Mouse (Mus musculus): Measurements from ENCODE around the gene Pou5f2. TPM values are rescaled to one million over a fixed set of nuclear protein-coding genes. Genes with fewer than 3 reads are reported as not detected.
A peak's percentile ranks its signal among the peaks of the same experiment; 100 is the strongest.

Gene Pou5f2
- polyA plus RNA-seq (2015; fragmentation: Nextera tagmentation; extraction: Ambion mirVana): 0.27 TPM in 2 replicates

DNA sequence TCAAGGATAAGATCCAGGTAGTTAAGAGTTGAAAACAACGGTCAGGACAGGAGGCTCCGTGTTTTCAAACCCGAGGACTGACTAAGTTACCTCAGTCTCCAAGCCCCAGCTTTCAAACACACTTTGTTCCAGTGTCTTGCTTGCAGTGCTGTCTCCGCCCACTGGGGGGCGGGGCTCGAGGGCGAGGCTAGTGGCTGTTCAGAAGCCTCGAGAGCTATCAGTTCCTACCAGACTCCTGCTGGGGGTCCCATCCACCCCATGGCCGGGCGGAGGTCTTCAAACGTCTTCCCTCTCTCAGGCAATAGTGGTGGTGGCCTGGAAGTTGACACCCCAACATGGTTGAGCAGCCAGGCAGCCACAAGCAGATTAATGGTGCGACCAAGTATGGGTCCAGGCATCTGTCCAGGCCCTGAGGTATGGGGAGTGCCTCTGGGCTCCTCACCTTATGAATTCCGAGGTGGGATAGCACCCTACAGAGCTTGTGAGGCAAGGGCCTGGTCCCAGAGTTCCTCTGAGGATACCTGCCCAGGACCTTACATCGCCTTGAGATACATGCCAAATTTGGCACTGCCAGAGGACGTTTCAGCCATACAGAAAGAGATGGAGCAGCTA lies at the start of gene Pou5f2:
Pou5f2 (plus strand) TSS at position 220 of the 612 bp plus-strand sequence.
- Histone ChIP-seq H3K9me3 (replicated peaks; ENCODE audit: control insufficient read depth, low read length) (no peaks in the 10 kb centered on the region), H3K4me1 (ENCODE audit: control insufficient read depth, low read depth, low read length) (no peaks in the 10 kb centered on the region; the same call in 1 of the 2 replicates), H3K9ac (ENCODE audit: low read depth, low read length) (no peak within 1 kb of the TSS), H3K4me3 (ENCODE audit: low read depth, low read length) (no peak within 1 kb of the TSS), H3K36me3 (ENCODE audit: control insufficient read depth, insufficient read depth) (no peaks in the 10 kb centered on the region), H3K4me2 (ENCODE audit: low read depth, low read length) (no peak within 1 kb of the TSS), H3K27ac (ENCODE audit: low read length) (no peak within 1 kb of the TSS), H3K27me3 (ENCODE audit: control insufficient read depth, insufficient read depth, low read depth, low read length) (no peaks in the 10 kb centered on the region)
- ATAC-seq (ENCODE audit: low read depth): no peak; the same call in 1 of the 2 replicates
- WGBS (ENCODE audit: insufficient replicate concordance): 35% methylated on average over 15 of the region's 15 CpGs

DNA sequence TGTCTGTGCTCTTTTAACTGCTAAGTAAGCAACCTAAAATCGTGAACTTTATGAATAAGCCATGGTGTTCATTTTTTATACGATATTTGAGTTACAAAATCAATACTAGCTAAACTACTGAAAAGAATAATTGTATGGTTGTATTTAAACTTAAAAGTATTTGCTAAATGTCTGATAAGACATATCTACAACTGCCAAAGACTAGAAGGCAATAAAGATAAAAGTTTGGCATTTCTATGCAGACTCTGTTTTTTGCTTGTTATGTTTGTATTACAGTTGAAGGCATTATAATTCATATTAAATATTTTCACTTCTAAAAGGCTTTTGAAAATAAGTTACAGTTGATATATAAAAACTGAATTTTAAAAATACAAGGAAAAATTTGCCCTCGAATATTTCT lies 48.5 kb upstream of the Pou5f2 start:
- H3K9me3 ChIP-seq (replicated peaks; ENCODE audit: control insufficient read depth, low read length): no peaks in the 10 kb centered on the region
- no peak overlapping the region for H3K4me2 ChIP-seq (ENCODE audit: low read depth, low read length)
- no peak overlapping the region for H3K27ac ChIP-seq (ENCODE audit: low read length)
- no peak overlapping the region for H3K4me3 ChIP-seq (ENCODE audit: low read depth, low read length)
- no peaks in the 10 kb centered on the region for H3K36me3 ChIP-seq (ENCODE audit: control insufficient read depth, insufficient read depth)
- no peaks in the 10 kb centered on the region for H3K4me1 ChIP-seq (ENCODE audit: control insufficient read depth, low read depth, low read length)
- ATAC-seq (ENCODE audit: low read depth): no peak
- 57% methylated on average over 3 of the region's 3 CpGs for WGBS (ENCODE audit: insufficient replicate concordance)
- no peaks in the 10 kb centered on the region for H3K27me3 ChIP-seq (ENCODE audit: control insufficient read depth, insufficient read depth, low read depth, low read length)
- no peak overlapping the region for H3K9ac ChIP-seq (ENCODE audit: low read depth, low read length)

DNA sequence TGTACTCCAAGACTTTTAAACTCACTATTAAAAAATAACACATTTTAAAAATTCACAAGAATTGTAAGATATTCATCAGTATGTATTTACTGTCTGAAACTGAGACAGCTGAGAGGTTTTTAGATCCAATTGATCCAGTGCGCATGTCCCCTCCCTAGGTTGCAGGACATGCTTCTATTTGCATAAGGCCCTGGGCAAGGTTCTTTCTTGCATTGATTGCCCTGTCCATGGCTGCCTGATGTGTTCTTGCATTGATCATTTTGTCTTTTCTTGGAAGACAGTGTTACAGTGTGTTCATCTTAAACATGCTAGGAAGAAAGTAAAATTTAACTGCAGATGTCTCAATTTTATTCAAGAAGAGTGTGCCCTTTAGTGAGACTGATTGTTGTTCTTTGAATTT lies 47.6 kb upstream of the Pou5f2 start:
- ATAC-seq (ENCODE audit: low read depth): no peak
- Histone ChIP-seq H3K4me2 (ENCODE audit: low read depth, low read length) (no peak overlapping the region), H3K27ac (ENCODE audit: low read length) (no peak overlapping the region), H3K36me3 (ENCODE audit: control insufficient read depth, insufficient read depth) (no peaks in the 10 kb centered on the region), H3K4me1 (ENCODE audit: control insufficient read depth, low read depth, low read length) (no peaks in the 10 kb centered on the region), H3K9me3 (replicated peaks; ENCODE audit: control insufficient read depth, low read length) (no peaks in the 10 kb centered on the region), H3K27me3 (ENCODE audit: control insufficient read depth, insufficient read depth, low read depth, low read length) (no peaks in the 10 kb centered on the region), H3K4me3 (ENCODE audit: low read depth, low read length) (no peak overlapping the region), H3K9ac (ENCODE audit: low read depth, low read length) (no peak overlapping the region)
- WGBS (ENCODE audit: insufficient replicate concordance): 69% methylated on average over 1 of the region's 1 CpGs

DNA sequence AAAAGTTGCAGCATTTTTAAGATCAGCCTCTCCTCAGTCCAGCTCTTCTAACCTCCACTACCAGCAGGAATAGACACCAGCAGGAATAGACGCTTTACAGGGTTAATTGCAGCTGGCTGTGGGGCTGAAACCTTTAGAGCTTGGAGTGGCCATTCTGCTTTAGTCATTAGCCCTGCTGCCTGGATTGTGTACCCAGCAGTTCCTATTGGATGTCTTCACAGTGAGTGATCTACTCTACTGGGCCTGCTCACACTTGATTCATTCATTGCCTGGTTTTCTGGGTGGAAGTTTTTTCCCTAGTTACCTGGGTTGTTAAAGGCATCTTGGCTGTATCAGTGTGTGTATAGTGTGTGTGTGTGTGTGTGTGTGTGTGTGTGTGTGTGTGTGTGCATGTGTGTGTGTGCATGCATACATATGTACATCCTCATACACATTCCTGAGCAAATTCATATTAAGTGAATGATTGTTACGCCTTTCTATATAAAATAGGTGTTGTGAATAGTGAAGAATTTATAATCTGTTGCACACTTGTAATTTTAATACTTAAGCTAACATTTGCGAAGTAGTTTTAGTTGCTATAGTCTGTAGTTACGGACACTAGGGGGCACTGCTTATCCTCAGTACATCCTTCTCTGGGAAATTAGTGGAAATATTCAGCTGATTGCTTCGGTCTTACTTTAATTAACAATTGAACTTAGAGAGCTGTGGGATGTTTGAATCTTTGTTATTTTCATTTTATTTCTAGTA lies 42.4 kb upstream of the Pou5f2 start:
- no peak overlapping the region for H3K9ac ChIP-seq (ENCODE audit: low read depth, low read length)
- H3K4me3 ChIP-seq (ENCODE audit: low read depth, low read length): no peak overlapping the region
- H3K4me1 ChIP-seq (ENCODE audit: control insufficient read depth, low read depth, low read length): no peaks in the 10 kb centered on the region
- no peaks in the 10 kb centered on the region for H3K36me3 ChIP-seq (ENCODE audit: control insufficient read depth, insufficient read depth)
- H3K27ac ChIP-seq (ENCODE audit: low read length): no peak overlapping the region
- no peaks in the 10 kb centered on the region for H3K27me3 ChIP-seq (ENCODE audit: control insufficient read depth, insufficient read depth, low read depth, low read length)
- no peak for ATAC-seq (ENCODE audit: low read depth)
- 36% methylated on average over 5 of the region's 5 CpGs for WGBS (ENCODE audit: insufficient replicate concordance)
- no peak overlapping the region for H3K4me2 ChIP-seq (ENCODE audit: low read depth, low read length)
- H3K9me3 ChIP-seq (replicated peaks; ENCODE audit: control insufficient read depth, low read length): no peaks in the 10 kb centered on the region

DNA sequence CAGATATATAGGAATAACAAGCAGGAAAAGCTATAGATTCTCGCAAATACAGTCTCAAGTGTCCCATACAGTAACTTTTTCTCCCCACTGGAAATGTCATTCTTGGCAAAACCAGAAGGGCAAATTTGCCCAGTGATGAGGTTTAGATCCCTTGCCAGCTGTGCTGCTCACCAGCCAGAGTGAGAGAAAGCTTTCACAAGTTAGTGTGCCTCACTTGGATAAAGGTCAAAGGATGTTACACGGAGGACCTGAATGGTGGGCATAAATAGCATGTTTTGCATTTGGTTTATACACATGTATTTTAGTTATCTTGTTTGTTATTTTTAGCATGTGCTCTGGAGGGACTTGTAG lies 41.9 kb upstream of the Pou5f2 start:
- Histone ChIP-seq H3K27me3 (ENCODE audit: control insufficient read depth, insufficient read depth, low read depth, low read length) (no peaks in the 10 kb centered on the region), H3K4me1 (ENCODE audit: control insufficient read depth, low read depth, low read length) (no peaks in the 10 kb centered on the region)
- no peak for ATAC-seq (ENCODE audit: low read depth)

DNA sequence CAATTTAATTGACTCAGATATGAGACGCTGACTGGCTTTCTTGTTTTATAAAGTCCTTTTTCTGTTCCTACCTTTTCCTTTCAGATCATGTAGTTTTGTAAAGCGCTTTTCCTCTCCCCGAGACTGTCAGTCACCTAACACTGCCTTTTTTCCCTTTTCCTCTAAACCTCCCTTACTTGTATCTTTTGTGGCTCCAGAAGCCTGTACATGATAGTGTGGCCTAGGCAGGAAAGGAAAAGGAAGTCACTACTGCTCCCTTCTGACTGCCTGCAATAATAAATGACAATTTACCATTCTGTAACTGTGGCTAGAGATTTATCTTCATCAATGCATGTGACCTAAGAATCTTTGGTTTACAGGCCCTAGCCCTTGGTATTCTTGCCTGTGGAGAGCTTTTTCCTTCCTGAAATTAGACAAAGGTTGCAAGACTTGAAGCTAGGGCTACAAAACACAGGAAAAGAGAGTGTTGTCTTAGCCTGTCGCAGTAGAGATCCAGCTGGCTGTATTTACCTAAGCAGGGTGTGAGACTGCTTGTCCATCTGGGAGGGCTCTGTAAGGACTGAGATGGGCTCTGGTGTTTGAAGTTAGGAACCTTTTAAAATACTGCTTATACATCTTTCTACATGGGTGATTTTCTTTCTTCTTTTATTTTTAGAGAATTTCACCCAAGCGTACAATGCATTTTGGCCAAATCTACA lies 33.4 kb upstream of the Pou5f2 start:
- Histone ChIP-seq H3K9me3 (replicated peaks; ENCODE audit: control insufficient read depth, low read length) (no peaks in the 10 kb centered on the region), H3K36me3 (ENCODE audit: control insufficient read depth, insufficient read depth) (no peaks in the 10 kb centered on the region), H3K4me2 (ENCODE audit: low read depth, low read length) (no peak overlapping the region), H3K4me3 (ENCODE audit: low read depth, low read length) (no peak overlapping the region), H3K4me1 (ENCODE audit: control insufficient read depth, low read depth, low read length) (no peaks in the 10 kb centered on the region), H3K27me3 (ENCODE audit: control insufficient read depth, insufficient read depth, low read depth, low read length) (no peaks in the 10 kb centered on the region), H3K9ac (ENCODE audit: low read depth, low read length) (no peak overlapping the region), H3K27ac (ENCODE audit: low read length) (no peak overlapping the region)
- ATAC-seq (ENCODE audit: low read depth): 0 out of 2 replicates have a peak, but pooled peaks have one; percentile 9
- WGBS (ENCODE audit: insufficient replicate concordance): 49% methylated on average over 5 of the region's 5 CpGs

More for the DNA sequence above, 41.9 kb upstream of the Pou5f2 start:
- Histone ChIP-seq H3K9ac (ENCODE audit: low read depth, low read length) (no peak overlapping the region), H3K4me2 (ENCODE audit: low read depth, low read length) (no peak overlapping the region), H3K27ac (ENCODE audit: low read length) (no peak overlapping the region), H3K36me3 (ENCODE audit: control insufficient read depth, insufficient read depth) (no peaks in the 10 kb centered on the region), H3K4me3 (ENCODE audit: low read depth, low read length) (no peak overlapping the region), H3K9me3 (replicated peaks; ENCODE audit: control insufficient read depth, low read length) (no peaks in the 10 kb centered on the region)
- WGBS (ENCODE audit: insufficient replicate concordance): 74% methylated on average over 2 of the region's 2 CpGs

DNA sequence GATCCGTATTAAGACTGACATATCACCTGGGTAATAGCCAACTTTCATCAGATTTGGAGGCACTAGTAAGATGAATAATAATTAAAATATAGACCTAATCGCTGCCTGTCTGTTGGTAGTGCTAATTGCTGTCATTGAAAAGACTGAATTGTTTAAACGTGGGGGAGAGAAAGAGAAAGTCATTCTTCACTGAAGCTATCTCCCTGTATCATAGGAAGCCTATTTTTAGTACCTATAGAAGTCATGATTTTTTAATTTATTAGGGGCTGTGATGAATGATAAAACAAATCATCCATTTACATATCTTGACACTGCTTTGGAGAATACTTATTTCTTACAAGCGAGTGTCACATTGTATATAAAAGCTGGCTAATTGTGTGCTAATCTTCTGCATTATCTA lies 20.1 kb upstream of the Pou5f2 start:
- WGBS (ENCODE audit: insufficient replicate concordance): 57% methylated on average over 4 of the region's 4 CpGs
- H3K36me3 ChIP-seq (ENCODE audit: control insufficient read depth, insufficient read depth): no peaks in the 10 kb centered on the region
- H3K9ac ChIP-seq (ENCODE audit: low read depth, low read length): no peak overlapping the region
- ATAC-seq (ENCODE audit: low read depth): no peak
- H3K27me3 ChIP-seq (ENCODE audit: control insufficient read depth, insufficient read depth, low read depth, low read length): no peaks in the 10 kb centered on the region
- H3K4me2 ChIP-seq (ENCODE audit: low read depth, low read length): no peak overlapping the region
- no peaks in the 10 kb centered on the region for H3K9me3 ChIP-seq (replicated peaks; ENCODE audit: control insufficient read depth, low read length)
- no peak overlapping the region for H3K27ac ChIP-seq (ENCODE audit: low read length)
- H3K4me3 ChIP-seq (ENCODE audit: low read depth, low read length): no peak overlapping the region
- no peaks in the 10 kb centered on the region for H3K4me1 ChIP-seq (ENCODE audit: control insufficient read depth, low read depth, low read length)

DNA sequence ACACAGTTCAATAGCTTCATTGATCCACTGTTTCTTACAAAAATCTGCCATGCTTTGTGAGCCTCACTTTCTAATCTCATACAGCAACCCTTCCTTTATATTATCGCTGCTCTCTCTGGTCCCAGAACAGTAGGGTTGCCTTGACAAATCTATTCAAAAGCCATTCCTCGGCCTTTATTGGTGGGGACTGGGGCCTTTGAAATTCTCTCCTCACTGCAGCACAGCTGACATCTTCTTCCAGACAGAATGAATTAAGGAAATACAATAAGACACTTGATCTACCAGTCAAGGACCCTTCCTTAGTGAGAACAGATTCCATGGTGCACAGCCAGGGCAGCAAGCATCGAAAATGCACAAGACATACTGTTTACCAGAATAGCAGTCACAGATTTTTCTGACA lies 19.4 kb upstream of the Pou5f2 start:
- no peak for ATAC-seq (ENCODE audit: low read depth)
- no peaks in the 10 kb centered on the region for H3K27me3 ChIP-seq (ENCODE audit: control insufficient read depth, insufficient read depth, low read depth, low read length)
- no peak overlapping the region for H3K27ac ChIP-seq (ENCODE audit: low read length)
- no peak overlapping the region for H3K9ac ChIP-seq (ENCODE audit: low read depth, low read length)
- H3K4me2 ChIP-seq (ENCODE audit: low read depth, low read length): no peak overlapping the region
- no peaks in the 10 kb centered on the region for H3K36me3 ChIP-seq (ENCODE audit: control insufficient read depth, insufficient read depth)
- no peaks in the 10 kb centered on the region for H3K4me1 ChIP-seq (ENCODE audit: control insufficient read depth, low read depth, low read length)
- WGBS (ENCODE audit: insufficient replicate concordance): 66% methylated on average over 3 of the region's 3 CpGs
- H3K9me3 ChIP-seq (replicated peaks; ENCODE audit: control insufficient read depth, low read length): no peaks in the 10 kb centered on the region
- no peak overlapping the region for H3K4me3 ChIP-seq (ENCODE audit: low read depth, low read length)

DNA sequence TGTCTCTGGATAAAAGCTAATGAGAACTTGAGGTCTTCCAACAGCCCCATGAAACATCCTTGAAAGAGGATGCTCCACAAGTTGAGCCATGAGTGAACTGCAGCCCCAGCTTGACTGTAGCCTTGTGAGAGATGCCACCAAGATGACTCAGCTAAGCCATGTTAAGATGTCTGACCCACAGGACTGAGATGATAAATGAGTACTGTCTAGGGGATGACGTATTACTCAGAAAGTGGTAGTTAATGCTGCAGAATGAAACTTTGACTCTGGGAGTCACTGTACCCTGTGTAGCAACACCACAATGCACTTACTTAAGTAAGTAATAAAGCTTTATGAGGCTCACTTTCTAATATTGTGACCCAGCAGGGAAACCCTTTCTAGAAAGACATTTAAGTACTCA lies 14.5 kb upstream of the Pou5f2 start:
- Histone ChIP-seq H3K4me1 (ENCODE audit: control insufficient read depth, low read depth, low read length) (no peaks in the 10 kb centered on the region), H3K9ac (ENCODE audit: low read depth, low read length) (no peak overlapping the region), H3K27me3 (ENCODE audit: control insufficient read depth, insufficient read depth, low read depth, low read length) (no peaks in the 10 kb centered on the region), H3K4me2 (ENCODE audit: low read depth, low read length) (no peak overlapping the region), H3K27ac (ENCODE audit: low read length) (no peak overlapping the region), H3K4me3 (ENCODE audit: low read depth, low read length) (no peak overlapping the region), H3K9me3 (replicated peaks; ENCODE audit: control insufficient read depth, low read length) (no peaks in the 10 kb centered on the region), H3K36me3 (ENCODE audit: control insufficient read depth, insufficient read depth) (no peaks in the 10 kb centered on the region)
- 76% methylated on average over 1 of the region's 1 CpGs for WGBS (ENCODE audit: insufficient replicate concordance)
- ATAC-seq (ENCODE audit: low read depth): no peak
